Mouse (Mus musculus) Patski (cell line): ENCODE measurements around the gene Col4a1. TPM values are rescaled to one million over a fixed set of nuclear protein-coding genes. Genes with fewer than 3 reads are reported as not detected.

Experiments
- ATAC-seq: fragments of 100-300 bp; one replicate; pipeline ENCODE4 v1.8.0; 2021
- CTCF ChIA-PET: fragments of 350-600 bp; sonication (Branson Sonifier 250); formaldehyde crosslinking; loops from one replicate; lab custom pipeline; 2022; ENCODE audit warnings: inconsistent platforms; lab: Charles Lee
- POLR2A ChIA-PET: fragments of 350-600 bp; sonication (Branson Sonifier 250); formaldehyde crosslinking; loops from one replicate; lab custom pipeline; 2022; ENCODE audit warnings: antibody characterized with exemption, inconsistent platforms; lab: Charles Lee
- DNase-seq: peaks from one replicate; pipeline ENCODE4 v3.0.0-alpha.2; 2011; ENCODE audit warnings: low read depth, low spot score
- H3K27me3 ChIP-seq: fragments of 371-371 bp; one replicate; pipeline ENCODE4 v1.5.1; 2021
- CTCF ChIP-seq: fragments of 100-300 bp; IDR thresholded peaks from one replicate; pipeline ENCODE4 v1.5.1; 2021
- in situ Hi-C: fragments of 300-500 bp; cut with MboI; formaldehyde crosslinking; loops from 3 replicates; pipeline ENCODE4 v1.11.1; 2018; ENCODE audit warnings: low pct_unique_long_range_greater_than_20kb, mixed read lengths
- polyA plus RNA-seq: library from polyadenylated mRNA; unstranded; gene quantifications from one replicate; pipeline ENCODE4 v1.2.3, GENCODE M21; 2021

Col4a1 gene
- polyA plus RNA-seq, 1 experiment from 2014 or later: 336 TPM

DNA sequence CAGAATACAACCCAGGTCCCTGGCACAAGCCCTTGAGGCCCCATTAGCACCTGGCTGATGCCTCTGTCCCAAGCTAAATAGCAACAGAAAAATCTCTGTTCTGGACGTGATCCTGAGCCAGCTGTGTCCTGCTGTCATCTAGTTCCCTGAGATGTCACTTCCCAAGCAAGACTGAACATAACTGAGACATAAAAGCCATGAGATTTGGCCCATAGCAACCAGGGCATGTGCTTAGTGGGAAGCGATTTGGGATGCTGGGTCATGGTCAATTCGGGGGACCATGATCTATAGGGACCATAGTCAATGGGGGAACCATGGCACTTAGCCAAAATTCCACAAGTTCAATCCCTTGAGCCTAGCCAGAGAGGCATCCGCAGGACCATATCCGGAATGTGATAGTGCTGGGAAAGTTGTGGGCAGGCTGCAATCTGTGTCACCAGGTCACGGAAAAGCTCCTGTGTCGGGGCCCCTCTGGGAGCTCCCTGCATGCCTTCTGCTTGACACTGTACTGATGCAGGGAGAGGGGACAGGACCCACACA is 60.3 kb downstream of the Col4a1 start:
- ChIA-PET CTCF (interaction anchor here (1.0 to 7.7 kb wide), 12 partner anchors 10 to 184 kb away, joined by 3 to 67 read pairs (median 6); no protein-coding TSS in a partner anchor), POLR2A (interaction anchor here (1.1 kb wide), 1 partner anchor 141 kb away, joined by 5 read pairs; no protein-coding TSS in a partner anchor)
- ATAC-seq (no peak), DNase-seq (no peak)
- H3K27me3 ChIP-seq: no peaks in the 10 kb centered on the region
- in situ Hi-C loops: loop anchor here (10.0 kb wide), 1 partner anchor 142 kb away; no protein-coding TSS in a partner anchor
- TF ChIP-seq CTCF: no peak

GRCm38 (mm10) chr8:11250149-11250548 is 62.5 kb downstream of the Col4a1 start:
- in situ Hi-C loops: loop anchor here (10.0 kb wide), 1 partner anchor 145 kb away; no protein-coding TSS in a partner anchor
- CTCF ChIA-PET: interaction anchor here (1.8 to 7.7 kb wide), 2 partner anchors 143 to 171 kb away, joined by 4 to 67 read pairs; no protein-coding TSS in a partner anchor
- H3K27me3 ChIP-seq: no peaks in the 10 kb centered on the region
- no peak for ATAC-seq
- no peak for DNase-seq
- POLR2A ChIA-PET: no interaction called here
- no peak for TF ChIP-seq CTCF

DNA sequence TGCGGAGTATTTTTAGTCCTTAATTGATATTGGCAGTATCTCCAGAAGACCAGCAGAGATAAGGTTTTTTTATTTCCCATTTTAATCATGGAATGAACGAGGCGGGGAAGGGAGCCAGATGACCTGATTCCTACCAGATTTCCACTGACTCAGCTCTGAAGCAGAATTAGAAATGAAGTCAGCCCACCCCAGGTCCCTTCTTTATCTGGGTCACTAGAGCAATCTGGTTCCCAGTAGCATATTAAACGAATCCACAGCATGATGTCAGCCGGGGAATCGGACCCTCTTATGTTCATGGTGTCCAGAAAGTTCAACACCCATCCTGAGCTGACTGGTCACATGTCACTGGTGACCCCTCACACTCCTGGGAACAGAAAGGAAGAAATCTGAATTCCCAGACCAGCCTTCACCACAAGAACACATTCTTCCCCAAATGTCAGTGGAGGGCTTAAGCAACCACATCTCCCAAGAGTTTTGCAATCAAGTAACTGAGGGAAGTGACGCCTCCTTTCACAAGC is 63.0 kb downstream of the Col4a1 start:
- ChIA-PET POLR2A (no interaction called here), CTCF (interaction anchor here (1.8 to 7.7 kb wide), 2 partner anchors 144 to 172 kb away, joined by 4 to 67 read pairs; no protein-coding TSS in a partner anchor)
- DNase-seq (no peak), ATAC-seq (no peak)
- no peaks in the 10 kb centered on the region for H3K27me3 ChIP-seq
- TF ChIP-seq CTCF: no peak
- in situ Hi-C loops: loop anchor here (10.0 kb wide), 1 partner anchor 145 kb away; no protein-coding TSS in a partner anchor

- no peak for ATAC-seq
- DNase-seq: no peak
These were observed 63.9 kb downstream of the Col4a1 start for GRCm38 (mm10) chr8:11248712-11249111.

GRCm38 (mm10) chr8:11241488-11241887 is 71.1 kb downstream of the Col4a1 start:
- no peak for DNase-seq
- in situ Hi-C loops: no loop called here
- no peak for ATAC-seq
- ChIA-PET CTCF (no interaction called here), POLR2A (interaction anchor here (0.7 kb wide), 1 partner anchor 9 kb away, joined by 4 read pairs; no protein-coding TSS in a partner anchor)
- H3K27me3 ChIP-seq: no peaks in the 10 kb centered on the region
- TF ChIP-seq CTCF: no peak

More at GRCm38 (mm10) chr8:11248712-11249111, 63.9 kb downstream of the Col4a1 start:
- no peaks in the 10 kb centered on the region for H3K27me3 ChIP-seq
- CTCF ChIA-PET: interaction anchor here (7.7 kb wide), 1 partner anchor 173 kb away, joined by 67 read pairs; no protein-coding TSS in a partner anchor
- no peak for TF ChIP-seq CTCF
- POLR2A ChIA-PET: no interaction called here
- in situ Hi-C loops: no loop called here

DNA sequence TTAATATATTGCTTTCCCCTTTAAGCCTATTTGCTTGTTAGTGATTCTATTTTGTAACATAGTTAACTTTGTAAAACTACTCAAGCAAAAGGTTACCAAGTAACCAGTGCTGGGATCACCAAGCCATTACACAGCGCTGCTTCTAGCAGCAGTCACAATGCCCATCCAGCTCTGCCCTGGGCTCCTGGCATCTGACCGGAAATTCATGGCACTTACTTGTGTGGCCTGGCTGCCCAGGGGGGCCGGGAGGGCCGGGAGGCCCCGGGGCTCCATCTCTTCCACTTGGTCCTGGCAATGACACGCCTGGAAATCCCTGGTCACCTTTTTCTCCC is 77.8 kb downstream of the Col4a1 start:
- H3K27me3 ChIP-seq: no peaks in the 10 kb centered on the region
- CTCF ChIA-PET: interaction anchor here (1.0 to 3.5 kb wide), 3 partner anchors 18 to 184 kb away, joined by 3 to 17 read pairs (median 7); no protein-coding TSS in a partner anchor
- ATAC-seq: peak; percentile 95

DNA sequence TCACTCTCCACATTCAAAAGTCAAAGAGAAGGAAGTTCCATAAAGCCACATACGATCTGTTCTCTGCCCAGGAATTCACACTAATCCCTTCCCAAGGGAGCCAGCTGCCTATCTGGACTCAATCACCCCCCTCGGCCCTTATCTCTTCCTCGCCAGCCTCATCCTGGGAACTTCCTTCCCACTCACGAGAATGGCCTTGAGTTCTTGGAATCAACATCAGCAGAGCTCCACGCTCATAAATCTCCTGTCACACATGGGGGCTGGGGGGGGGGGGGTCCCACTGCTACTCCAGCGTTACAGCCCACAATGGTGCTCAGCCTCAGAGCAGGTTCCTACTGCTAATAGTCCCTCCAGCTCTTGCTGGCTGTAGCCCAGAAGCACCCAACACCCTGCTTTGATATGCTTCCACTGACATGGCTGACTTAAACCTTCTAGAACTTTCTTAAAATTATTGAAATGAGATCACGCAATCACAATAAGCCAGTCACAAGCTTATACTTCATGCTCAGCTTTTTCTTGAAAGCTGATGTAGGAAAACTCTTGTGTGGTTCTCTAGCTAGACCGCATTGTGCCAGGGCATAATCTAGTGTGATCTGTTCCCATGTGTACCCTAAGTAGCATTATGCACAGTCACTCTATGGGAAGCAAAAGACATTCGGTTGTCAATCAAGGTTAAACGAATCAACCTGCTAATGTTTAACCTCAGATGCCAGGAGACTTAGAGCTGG is 78.3 kb downstream of the Col4a1 start:
- H3K27me3 ChIP-seq: no peaks in the 10 kb centered on the region
- no peak for TF ChIP-seq CTCF
- ChIA-PET CTCF (interaction anchor here (1.0 to 3.5 kb wide), 3 partner anchors 19 to 185 kb away, joined by 3 to 17 read pairs (median 7); no protein-coding TSS in a partner anchor), POLR2A (interaction anchor here (1.6 kb wide), 1 partner anchor 78 kb away, joined by 5 read pairs; no protein-coding TSS in a partner anchor)
- ATAC-seq: peak; percentile 32
- in situ Hi-C loops: no loop called here
- DNase-seq: peak; percentile 33

More for the DNA sequence above, 77.8 kb downstream of the Col4a1 start:
- TF ChIP-seq CTCF: no peak
- peak; percentile 57 for DNase-seq
- in situ Hi-C loops: no loop called here
- POLR2A ChIA-PET: interaction anchor here (1.6 kb wide), 1 partner anchor 77 kb away, joined by 5 read pairs; no protein-coding TSS in a partner anchor

DNA sequence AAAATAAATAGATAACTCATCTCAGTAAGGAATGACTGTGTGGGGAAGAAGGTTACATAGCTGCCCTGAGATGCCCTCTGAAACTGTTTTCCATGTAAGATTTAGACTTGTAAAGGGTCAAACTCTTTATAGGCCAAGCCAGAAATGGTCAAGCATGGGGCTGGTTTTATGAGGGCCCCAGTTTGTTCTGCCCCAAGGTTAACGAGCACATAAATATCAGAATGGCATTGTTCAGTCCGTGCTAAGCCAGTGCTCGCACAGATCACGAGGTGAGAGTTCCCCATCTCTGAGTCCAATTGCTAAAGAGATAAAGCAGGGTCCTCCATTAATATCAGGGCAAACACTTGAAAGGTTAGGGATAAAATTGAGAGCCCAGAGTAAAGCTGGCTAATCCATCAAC is 79.6 kb downstream of the Col4a1 start:
- POLR2A ChIA-PET: no interaction called here
- no peaks in the 10 kb centered on the region for H3K27me3 ChIP-seq
- no peak for ATAC-seq
- in situ Hi-C loops: no loop called here
- TF ChIP-seq CTCF: no peak
- DNase-seq: no peak
- CTCF ChIA-PET: no interaction called here

DNA sequence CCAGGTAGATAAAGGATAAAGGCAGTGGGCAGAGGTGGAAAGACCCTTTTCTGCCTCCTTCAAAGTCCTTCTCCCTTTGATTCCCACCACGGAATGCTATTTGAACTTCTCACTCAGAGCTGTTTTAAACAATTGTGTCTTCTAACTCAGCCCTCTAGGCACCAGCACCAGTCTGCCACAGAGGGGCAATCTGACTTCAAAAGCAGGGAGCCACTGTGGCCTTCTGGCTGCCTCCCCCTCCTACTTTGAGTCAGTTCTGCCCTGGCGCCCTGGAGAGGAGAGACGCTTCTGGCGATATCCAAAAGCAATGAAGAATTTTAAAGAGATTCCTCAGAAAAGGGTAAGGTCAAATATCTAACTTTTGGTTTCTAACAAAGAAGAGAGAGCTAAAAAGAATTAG is 82.3 kb downstream of the Col4a1 start:
- POLR2A ChIA-PET: no interaction called here
- CTCF ChIA-PET: interaction anchor here (1.6 kb wide), 1 partner anchor 15 kb away, joined by 4 read pairs; no protein-coding TSS in a partner anchor
- ATAC-seq (no peak), DNase-seq (no peak)
- no peak for TF ChIP-seq CTCF
- no peaks in the 10 kb centered on the region for H3K27me3 ChIP-seq
- in situ Hi-C loops: no loop called here

DNA sequence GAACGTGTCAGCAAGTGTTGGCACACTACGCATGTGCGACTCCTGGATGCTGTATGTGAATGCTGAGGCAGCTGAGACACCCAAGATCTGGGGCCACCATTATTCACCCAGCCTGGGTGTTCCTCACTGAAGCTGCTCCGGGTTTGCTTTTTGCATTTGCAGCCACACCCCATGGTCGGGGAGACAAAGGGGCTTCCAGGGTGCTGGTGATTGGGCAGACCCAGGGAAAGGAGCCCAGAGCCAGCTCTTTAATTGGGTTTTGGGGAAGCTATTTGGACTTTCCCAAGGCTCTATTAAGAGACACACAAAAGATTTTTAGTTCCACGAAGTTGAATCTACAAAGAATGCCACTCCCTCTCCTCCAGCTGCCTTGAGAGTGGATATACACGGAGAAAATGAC is 85.2 kb downstream of the Col4a1 start:
- CTCF ChIA-PET: interaction anchor here (1.8 kb wide), 1 partner anchor 12 kb away, joined by 4 read pairs; no protein-coding TSS in a partner anchor
- no peak for DNase-seq
- in situ Hi-C loops: no loop called here
- no peaks in the 10 kb centered on the region for H3K27me3 ChIP-seq
- TF ChIP-seq CTCF: no peak
- ATAC-seq: no peak
- POLR2A ChIA-PET: no interaction called here
